Mouse (Mus musculus) regulatory T cell (primary cell): Measurements from ENCODE around the gene Rsl24d1.
"Not testable (repeated sequence)": the region's sequence is repeated elsewhere in the genome, so short reads cannot be mapped to it uniquely, and the experiment has no call there.

Source experiments
- in situ Hi-C: fragments of 300-600 bp; cut with MboI, MseI; formaldehyde crosslinking; loops from one replicate; pipeline ENCODE4 v1.15.1; 2025; ENCODE audit warnings: high pct_unique_total_duplicates

Rsl24d1 gene

DNA sequence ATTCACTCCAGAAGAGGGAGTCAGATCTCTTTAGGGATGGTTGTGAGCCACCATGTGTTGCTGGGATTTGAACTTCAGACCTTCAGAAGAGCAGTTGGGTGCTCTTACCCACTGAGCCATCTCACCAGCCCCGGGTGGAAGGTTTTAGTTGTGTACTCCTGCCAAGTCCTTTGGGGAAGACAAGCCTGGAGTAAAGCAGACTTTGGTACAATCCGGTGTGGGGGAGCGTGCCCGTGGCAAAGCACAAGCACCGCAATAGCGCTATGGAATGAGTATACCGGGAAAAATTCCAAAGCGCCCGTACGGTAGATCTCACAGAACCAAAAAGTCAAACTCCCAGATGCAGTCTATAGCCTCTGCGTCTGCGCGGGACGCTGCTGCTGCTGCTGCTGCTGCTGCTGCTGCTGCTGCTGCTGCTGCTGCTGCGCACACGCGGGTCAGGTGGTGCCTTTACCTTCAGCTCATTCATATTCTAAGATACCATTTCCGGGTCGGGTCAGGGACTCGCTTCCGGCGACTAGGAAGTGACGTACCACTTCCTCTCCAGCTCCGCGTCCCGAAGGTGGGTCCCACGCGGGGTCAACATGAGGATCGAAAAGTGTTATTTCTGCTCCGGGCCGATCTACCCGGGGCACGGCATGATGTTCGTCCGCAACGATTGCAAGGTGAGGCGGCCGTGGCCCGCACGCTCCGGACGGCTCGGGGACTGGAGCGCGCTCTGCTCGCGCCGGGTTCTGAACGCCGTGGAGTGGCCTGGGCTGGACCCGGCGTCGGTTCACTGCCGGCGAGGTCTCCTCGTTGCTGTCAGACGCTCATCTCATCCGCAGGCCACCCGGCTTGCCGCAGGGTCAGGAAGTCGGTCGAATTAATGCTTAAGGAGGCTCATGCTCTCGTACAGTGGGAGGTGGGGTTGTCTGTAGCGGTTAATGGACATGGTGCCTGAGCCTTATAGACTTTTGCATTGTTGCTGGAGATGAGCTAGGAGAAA, at the start of gene Rsl24d1:
Gene Rsl24d1, plus strand, starts transcription at position 508 of the 988 bp plus-strand sequence.
- in situ Hi-C loops: no loop called here

DNA sequence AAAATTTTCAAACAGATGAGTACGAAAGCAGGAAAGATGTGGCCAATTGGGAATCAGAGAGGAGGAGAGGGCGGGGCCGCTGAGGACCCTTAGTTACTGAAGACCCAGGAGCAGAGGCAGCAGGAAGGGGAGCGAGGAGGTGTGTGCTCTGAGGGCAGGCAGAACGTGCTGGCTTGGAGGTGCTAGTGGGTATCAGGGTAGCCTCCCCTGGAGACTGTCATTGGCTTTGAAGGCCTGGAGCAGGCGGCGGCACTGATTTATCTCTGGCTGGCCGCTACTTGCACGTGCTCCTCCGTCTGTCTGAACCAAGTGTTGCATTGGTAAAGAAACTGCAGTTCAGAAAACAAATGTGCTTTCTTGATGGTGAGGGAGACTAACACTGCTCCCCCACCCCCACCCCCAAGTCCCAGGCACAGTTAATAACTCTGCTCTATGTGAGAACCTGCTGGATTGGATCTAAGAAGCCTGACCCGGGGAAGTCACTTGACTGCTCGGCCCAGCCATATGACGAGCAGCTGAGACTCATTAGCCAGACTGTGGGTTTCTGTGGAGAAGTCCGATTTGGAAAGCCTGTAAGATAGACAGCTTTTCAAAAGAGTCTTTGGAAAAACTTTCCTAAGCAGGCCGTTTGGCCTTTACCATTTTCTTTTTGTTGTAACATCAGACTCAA, 49.5 kb upstream of the Rsl24d1 start:
- in situ Hi-C loops: no loop called here

DNA sequence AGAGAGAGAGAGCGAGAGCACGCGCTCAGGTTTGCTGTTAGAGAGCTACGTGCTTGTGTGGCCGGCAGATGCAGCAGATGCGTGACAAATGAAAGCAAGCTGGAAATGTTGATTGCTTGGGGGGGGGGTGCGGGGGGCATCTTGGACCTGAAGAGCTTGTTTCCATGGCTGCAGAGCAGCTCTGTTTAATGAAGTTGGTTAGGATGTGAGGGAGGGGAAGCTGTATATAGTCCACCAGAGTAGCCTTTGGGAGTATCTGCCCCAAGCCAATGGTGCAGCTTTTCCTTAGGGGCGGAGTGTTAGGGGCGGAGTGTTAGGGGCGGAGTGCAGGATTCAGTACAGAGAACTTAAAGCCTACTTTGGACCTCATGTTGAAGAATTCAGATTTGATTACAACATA, 46.1 kb upstream of the Rsl24d1 start:
- in situ Hi-C loops: no loop called here

DNA sequence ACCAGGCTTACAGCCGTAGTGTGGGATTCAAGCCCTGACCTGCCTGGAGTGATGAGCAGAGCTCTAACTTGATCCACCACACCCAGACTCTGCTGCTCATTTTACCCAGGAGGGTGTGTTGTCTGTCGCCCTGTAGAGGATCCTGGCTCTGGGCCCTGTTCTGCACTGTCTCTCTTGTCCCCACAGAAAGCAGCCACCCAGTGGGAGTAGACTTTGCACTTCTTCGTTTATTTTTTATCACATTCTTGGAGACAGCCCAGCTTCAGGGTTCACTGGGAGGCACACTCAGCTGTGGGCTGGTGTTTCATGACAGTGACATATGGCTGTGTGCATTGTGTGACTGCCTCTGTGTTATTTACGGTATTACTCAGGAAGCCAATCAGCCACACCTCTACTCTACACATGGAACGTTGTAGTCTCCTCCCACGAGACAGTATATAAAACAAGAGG, 45.0 kb upstream of the Rsl24d1 start:
- in situ Hi-C loops: no loop called here

DNA sequence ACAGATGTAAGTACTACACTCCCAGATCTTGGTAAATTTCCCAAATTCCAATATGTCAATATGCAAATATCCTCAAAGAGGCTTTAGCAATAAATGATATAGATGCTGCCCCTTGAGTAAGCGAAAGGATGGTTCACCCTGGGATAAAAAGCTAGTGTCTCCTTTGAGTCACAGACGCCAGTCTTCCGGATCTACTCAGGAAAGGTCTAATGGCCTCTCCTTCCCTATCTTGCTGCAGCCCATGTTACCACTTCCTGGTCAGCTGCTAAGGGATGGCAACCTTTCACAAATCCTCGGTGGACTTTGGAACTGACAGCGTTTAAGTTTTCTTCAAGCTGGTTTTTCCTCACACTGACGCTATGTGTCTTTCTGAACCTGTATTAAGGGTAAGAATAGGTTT, 44.5 kb upstream of the Rsl24d1 start:
- in situ Hi-C loops: no loop called here

DNA sequence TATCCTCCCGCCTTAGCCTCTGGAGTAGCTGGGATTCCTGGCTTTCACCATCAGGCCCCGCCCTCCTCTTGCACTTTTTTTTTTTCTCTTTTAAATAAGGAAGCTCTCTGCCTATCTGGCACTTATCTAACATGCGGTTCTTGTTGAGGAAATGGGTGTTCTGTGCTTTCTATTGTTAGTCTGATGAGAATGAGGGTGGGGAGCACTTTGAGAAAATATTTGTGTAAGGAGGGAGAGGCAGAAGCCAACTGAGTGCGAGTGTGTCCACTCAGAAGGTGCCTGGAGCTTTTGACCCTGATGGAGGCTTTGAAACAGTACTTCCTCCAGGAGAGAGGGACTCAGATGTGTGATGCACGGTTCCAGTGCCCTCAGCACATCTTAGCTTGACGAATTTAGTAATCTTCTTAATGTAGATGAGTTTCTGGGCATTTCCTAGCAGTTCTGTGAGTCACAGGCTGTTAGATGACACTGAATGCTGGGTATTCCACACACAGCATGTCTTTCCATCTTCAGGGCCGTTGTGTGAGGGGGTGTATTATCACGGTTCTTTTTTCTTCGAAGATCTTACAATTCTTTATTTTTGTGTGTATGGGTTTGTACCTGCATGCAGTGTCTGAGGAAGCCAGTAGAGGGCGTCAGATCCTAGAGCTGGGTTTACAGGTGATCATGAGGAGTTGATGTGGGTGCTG, 42.1 kb upstream of the Rsl24d1 start:
- in situ Hi-C loops: no loop called here

DNA sequence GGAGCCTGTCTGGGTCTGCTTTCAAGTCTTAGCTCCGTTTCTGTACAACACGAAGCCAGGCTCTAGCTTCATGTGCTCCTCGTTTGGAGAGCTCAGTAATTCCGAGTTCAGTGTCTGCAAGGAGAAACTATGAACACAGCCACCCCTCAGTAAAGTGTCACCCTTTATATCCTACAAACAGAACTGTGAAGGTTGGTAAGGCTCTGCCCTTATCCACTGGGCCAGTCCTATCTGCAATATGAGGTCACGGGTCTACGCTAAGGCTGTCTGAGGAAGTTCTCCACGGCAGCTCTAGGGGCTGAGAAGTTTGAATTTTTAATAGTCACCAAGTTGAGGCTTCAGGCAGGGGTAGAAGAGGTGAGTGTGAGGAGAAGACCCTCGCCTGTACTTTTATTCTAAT, 40.8 kb upstream of the Rsl24d1 start:
- in situ Hi-C loops: no loop called here

DNA sequence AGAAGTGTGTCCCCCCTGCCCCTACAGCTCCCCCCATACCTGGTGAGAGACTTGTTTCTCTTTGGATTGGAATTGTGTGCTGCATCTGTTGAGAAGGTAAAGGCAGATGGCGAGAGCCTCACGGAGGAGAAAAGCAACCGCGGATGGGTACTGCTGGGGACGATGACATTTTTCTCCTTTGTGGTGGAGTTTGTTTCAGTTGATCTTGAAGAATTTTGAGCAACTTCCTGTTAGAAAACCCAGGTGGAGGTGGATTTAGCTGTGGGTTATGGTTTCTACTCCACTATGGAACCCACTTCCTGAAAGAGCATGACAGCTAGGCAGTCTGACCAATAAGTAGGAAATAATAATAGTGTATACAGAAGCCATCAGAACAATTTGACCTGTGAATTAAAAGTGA, 40.1 kb upstream of the Rsl24d1 start:
- in situ Hi-C loops: no loop called here

DNA sequence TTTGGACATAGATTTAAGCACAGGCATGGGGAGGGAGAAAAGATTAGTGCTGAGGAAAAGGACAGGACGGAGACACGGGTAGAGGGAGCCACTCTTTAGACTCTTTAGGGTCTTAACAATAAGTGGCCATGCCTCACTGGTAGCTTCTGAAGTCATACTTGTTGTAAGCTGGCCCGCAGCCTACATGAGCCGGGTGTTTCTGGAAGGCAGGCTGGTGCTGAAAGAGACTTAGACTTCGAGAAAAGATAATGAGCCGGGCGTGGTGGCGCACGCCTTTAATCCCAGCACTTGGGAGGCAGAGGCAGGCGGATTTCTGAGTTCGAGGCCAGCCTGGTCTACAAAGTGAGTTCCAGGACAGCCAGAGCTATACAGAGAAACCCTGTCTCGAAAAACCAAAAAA, 33.9 kb upstream of the Rsl24d1 start:
- in situ Hi-C loops: not testable (repeated sequence)

DNA sequence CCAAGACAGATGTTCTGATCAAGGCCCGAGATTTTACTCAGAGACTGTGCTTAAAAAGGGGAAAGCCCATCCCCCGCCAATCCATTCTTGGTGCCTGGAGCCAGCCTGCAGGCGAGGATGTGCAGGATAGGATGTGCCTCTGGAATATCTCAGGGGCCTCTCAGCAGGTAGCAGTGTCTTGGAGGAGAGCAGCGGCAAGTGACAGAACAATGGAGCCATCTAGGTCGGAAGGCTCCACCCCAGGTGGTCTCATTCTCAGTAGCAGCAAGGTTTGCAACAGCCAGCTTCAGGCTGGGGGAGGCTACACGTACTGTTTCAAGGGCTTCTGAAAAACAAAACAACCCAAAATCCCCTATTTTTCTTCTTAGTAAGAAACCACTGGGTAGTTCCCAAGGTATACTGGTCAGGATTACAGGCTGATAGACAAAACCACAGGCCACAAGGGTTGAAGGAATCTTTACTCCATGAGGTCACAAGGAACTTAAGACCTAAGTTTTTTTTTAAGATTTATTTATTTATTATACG, 33.4 kb upstream of the Rsl24d1 start:
- in situ Hi-C loops: no loop called here

DNA sequence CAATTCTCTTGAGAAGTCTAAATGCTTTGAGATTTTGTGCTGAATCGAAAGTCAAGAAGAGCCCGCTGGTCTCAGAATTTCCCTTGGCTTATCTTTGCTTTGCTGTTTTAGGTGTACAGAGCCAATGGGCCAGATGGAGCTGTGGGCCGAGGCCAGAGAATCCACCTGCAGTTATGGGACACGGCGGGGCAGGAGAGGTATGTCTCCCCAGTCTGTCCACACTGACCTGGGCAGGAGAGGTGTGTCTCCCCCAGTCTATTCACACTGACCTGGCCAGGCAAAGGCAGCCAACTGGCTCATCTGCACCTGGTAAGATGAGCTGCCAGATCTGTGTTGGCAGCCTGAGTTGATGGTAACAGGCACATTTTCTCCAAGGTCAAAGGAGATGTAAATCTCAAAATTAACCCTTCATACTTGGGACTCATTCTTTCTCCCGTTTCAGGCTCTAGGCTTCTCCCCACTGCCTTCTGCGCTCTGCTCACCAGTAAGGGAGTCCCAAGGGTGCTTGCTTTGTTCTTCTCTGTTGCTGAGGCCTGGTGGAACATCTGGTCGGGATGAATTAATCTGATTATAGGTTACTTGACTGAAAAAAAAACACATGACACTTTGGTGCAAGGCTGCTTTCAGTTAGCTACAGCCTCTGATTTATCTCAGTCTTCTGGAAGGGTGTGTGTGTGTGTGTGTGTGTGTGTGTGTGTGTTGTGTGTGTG, 30.8 kb upstream of the Rsl24d1 start:
- in situ Hi-C loops: no loop called here

DNA sequence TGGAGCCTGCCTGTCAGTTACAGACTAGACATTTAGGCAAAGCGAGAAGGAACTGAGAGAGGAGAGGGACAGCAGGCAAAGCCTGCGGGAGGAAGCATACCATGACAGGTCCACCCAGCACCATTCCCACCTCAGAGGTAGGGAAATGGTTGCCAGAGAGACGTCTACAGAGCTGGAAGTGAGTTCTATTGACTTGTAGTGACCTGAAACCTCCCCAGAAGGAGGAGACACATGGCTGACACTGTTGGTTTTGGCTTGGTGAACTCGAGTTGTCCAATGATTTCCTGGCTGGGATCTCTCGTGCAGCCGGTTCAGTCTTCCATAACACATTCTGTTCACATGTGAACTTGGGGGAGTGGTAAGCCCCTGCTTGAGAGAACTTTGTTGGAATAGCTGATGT, 29.3 kb upstream of the Rsl24d1 start:
- in situ Hi-C loops: no loop called here

DNA sequence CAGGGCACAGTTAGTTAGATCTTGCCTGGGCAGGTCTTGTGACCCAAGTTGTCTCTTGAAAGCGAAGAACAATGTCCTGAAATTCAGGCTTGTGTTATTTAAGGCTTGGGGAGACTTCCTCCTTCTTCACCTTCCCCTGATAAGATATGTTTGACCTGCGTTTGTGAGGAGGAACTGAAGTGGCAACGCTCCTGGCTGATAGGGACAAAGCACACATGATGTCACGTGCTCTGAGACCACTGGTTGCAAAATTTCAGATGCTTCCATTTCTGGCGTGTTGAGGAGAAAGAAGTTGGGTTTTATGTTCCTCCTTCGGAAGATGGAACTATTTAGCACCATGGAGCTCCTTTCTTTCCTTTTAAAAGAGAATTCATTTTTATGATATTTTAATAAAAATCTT, 27.4 kb upstream of the Rsl24d1 start:
- in situ Hi-C loops: no loop called here

DNA sequence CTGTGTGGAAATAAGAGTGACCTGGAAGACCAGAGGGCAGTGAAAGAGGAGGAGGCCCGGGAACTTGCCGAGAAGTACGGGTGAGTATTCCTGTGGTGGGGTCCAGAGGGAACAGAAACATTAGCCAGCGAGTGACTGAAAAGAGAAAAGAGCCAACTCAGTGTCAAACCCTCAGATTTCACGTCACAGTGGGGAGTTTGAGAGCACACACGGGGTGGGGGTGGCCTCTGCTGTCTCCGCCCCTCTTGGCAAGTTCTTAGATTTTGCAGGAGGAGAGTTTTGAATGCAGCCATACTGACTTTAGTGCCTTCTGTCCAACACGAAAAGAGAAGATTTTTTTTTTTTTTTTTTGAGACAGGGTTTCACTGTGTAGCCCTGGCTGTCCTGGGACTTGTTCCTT, 26.1 kb upstream of the Rsl24d1 start:
- in situ Hi-C loops: no loop called here

DNA sequence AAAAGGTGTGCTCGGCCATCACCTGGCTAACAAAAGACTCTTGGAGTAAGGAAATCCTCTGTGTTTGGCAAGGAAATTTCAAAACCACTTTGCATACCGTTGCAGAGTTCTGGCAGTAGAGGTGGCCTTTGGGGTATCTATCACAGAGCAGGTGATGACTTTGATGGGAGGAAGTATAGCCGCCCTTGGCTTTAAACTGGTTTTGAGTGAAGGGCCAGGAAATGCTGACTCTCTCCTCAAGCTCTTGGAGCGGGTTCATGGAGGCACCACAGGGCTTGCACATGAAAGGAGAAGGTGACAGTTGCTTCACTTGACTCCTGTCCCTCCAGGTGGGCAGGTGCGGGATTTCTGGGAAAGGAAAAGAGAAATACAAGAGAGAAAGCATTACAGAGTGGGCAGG, 25.6 kb upstream of the Rsl24d1 start:
- in situ Hi-C loops: no loop called here

DNA sequence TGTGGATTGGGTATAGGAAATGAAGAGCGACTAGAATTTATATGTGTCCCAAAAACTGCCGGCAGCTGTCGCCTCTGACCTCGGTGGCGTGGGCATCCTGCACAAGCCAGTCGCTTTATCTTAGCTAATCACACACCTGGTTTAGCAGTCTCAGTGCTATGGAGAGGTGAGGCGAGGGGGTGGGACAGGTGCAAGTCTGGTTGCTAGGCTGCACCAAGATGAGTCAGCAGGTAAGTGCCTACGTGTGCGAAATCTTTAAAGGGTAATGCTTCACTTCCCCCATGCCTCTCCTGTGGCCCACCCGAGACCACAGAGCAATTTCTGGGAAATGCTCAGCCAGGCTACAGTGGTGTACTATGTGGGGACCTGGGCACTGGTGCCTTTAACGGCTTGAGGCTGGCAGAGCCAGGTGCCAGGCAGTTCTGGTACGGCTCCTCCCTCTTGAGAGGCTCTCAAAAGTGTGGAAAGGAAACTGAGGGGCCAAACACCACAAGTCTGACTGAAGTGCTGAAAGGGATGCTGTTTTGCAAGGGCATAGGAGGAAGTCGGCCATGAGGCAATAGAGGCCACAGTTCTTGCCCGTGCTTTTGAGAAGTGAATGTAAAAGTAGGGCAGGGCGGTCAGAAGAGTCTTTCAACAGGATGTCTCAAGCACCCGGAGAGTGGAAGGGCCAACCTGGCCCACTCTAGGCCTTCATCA, 23.9 kb upstream of the Rsl24d1 start:
- in situ Hi-C loops: no loop called here

DNA sequence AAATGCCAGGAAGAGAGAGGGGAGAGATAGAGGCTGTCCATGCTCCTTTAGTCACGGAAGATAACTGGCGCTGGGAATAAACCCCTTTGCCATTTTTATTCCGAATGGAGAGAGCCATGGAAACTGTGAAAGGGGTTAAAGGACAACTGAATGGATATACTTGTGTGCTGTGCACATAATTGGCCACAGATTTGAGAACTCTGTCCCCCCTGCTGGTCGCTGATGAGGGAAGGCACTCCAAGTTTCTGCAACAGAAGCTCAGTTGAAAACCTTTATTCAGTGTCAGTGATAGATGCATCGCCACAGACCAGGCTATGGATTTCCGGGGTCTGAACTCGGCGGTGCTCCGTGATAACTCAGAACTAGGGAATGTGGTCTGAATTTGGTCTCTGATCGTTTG, 23.1 kb upstream of the Rsl24d1 start:
- in situ Hi-C loops: loop anchor here (5.0 kb wide), 1 partner anchor 48 kb away; the partner anchor contains the start of genes Pigb and Rab27a

DNA sequence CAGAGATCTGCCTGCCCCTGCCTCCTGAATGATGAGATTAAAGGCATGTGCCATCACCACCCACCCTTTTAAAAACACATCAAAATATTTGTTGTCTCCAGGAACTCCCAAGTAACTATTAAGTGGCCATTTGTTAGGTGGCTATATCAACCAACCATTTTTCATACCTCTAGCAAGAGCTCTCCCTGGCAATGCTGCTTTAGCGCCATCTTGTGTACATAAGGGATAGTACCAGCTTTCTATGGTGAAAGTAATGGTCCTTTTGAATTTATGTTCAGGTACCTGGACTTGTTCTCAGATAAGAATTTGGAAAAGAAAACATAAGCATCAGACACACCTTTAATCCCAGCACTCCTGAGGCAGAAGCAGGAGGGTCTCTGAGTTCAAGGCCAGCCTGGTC, 21.5 kb upstream of the Rsl24d1 start:
- in situ Hi-C loops: loop anchor here (5.0 kb wide), 1 partner anchor 49 kb away; the partner anchor contains the start of genes Pigb and Rab27a

DNA sequence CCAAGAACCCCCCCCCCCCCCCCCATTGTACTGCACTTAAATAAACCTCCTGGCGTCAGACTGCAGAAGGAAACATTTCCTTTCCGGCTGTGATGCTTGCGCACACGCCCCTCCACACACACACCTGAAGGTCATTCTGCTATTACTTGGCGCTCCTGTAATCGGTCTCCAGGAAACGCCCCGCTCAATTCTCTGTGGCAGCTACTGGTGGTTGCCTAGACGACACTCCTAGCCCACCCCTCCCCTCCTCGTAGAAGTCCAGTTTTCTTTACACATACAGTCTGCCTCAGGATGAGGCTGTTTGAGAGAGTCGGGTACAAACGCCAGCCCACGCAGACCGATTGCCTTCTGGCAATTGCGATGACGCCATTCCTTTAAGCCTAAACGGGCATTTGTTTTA, 18.6 kb upstream of the Rsl24d1 start:
- in situ Hi-C loops: loop anchor here (5.0 kb wide), 1 partner anchor 52 kb away; the partner anchor contains the start of genes Pigb and Rab27a

DNA sequence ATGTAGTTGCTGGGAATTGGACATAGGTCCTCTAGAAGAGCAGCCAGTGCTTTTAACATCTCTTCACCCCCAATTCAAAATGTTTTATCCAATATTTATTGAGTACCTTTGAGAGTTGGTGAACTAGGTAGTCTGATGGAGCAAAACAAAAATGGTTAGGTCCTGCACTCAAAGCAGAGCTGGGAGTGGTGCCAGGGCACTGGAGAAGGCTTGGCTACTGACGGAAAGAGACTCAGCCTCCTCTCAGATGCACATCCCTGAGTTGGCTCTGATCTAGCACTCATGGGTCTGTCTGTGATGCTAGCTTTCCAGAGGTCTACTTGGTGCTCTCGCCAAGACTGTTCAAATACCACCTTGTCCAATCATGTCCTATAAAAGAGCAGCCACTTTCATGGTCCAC, 15.3 kb upstream of the Rsl24d1 start:
- in situ Hi-C loops: no loop called here
